Mouse (Mus musculus) kidney, embryonic 16.5 days (tissue): Measurements from ENCODE around the gene Ikzf1. TPM values are rescaled to one million over a fixed set of nuclear protein-coding genes. Genes with fewer than 3 reads are reported as not detected.

Experiments
- ATAC-seq: fragments of 200-750 bp; cut with Nextera tagmentation; 2 replicates; pipeline ENCODE4 v1.8.0; 2017; ENCODE audit warnings: moderate TSS enrichment; ENCODE audit not compliant: low FRiP score, low TSS enrichment
- H3K27ac ChIP-seq: fragments of 300-500 bp; sonication (generic); 2 replicates; pipeline ENCODE4 v1.5.1; 2014; ENCODE audit warnings: low read length
- H3K27me3 ChIP-seq: fragments of 300-500 bp; sonication (generic); 2 replicates; pipeline ENCODE4 v1.6.1; 2014; ENCODE audit warnings: low read length, control low read depth, mixed read lengths; ENCODE audit not compliant: insufficient read depth
- H3K36me3 ChIP-seq: fragments of 300-500 bp; sonication (generic); 2 replicates; pipeline ENCODE4 v1.6.1; 2014; ENCODE audit warnings: low read length, control low read depth, mixed read lengths; ENCODE audit not compliant: insufficient read depth
- H3K4me1 ChIP-seq: fragments of 300-500 bp; sonication (generic); 2 replicates; pipeline ENCODE4 v1.6.1; 2014; ENCODE audit warnings: low read length, control low read depth, mixed read lengths; ENCODE audit not compliant: insufficient read depth
- H3K4me2 ChIP-seq: fragments of 300-500 bp; sonication (generic); replicated peaks from 2 replicates; pipeline ENCODE4 v1.6.1; 2014; ENCODE audit warnings: low read depth, low read length
- H3K4me3 ChIP-seq: fragments of 300-500 bp; sonication (generic); 2 replicates; pipeline ENCODE4 v1.5.1; 2014; ENCODE audit warnings: mild to moderate bottlenecking, low read length
- H3K9ac ChIP-seq: fragments of 300-500 bp; sonication (generic); replicated peaks from 2 replicates; pipeline ENCODE4 v1.6.1; 2014; ENCODE audit warnings: low read length
- H3K9me3 ChIP-seq: fragments of 300-500 bp; sonication (generic); 2 replicates; pipeline ENCODE4 v1.6.1; 2016; ENCODE audit warnings: low read length, control low read depth
- WGBS: fragments of 180-500 bp; shearing (Covaris S2); extraction: QIAGEN DNeasy Blood & Tissue Kit; methylation state at CpG from one replicate; pipeline ENCODE4 v1.1.7; 2014; 5-methylcytosine and 5-hydroxymethylcytosine counted together
- polyA plus RNA-seq: library from polyadenylated mRNA; unstranded; fragments of >200 nt; fragmentation: Nextera tagmentation; extraction: Ambion mirVana; gene quantifications from 2 replicates; pipeline ENCODE4 v1.2.1, GENCODE M21; 2015

The Ikzf1 gene
- polyA plus RNA-seq, 1 experiment from 2014 or later: 0.44 TPM

DNA sequence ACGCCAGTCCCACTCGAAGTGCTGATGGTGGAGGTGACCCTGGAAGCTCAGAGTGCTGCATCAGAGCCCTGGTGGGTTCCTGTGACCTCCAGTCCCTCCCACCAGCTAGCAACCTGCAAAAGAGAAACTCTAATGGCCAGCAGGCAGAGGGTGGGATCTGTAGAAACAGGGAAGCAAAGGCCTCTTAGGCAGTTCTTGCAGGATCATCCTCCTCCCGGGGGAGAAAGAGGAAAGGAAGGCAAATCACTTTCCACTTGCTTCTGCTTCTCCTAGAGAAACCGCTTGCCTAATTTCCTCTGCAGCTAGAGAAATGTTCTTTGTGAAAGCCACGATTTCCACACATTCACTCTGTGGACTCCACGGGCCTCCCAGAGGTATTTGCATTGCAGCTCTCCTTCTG is 100.7 kb downstream of the Ikzf1 start:
- no peak for ATAC-seq
- Histone ChIP-seq H3K4me2 (no peak overlapping the region), H3K27me3 (no peaks in the 10 kb centered on the region), H3K4me1 (no peaks in the 10 kb centered on the region), H3K9me3 (no peaks in the 10 kb centered on the region), H3K27ac (no peak overlapping the region), H3K4me3 (no peak overlapping the region), H3K36me3 (no peaks in the 10 kb centered on the region), H3K9ac (no peak overlapping the region)
- WGBS: 59% methylated on average over 6 of the region's 6 CpGs

DNA sequence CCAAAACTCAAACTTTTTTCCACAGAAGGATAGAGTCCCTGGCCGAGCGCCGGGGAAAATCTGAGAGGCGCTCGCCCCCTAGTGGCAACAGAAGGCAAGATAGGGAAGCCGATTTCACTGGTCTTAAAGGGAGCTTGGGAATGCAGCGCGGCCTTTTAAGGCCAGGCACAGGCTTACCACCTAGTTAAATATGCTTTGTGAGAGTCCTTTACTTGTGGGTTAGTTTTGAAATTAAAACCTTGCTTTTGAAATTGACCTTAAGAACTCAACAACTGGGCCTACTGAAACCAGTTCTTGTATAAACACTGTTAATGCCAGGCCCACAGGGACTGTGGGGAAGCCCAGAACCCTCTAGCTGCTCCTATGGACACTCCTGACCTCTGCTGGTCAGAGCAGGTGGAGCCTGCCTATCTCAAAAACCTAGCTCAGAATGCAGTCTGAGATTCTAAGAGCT is 103.7 kb downstream of the Ikzf1 start:
- Histone ChIP-seq H3K36me3 (no peaks in the 10 kb centered on the region), H3K4me1 (no peaks in the 10 kb centered on the region), H3K9me3 (no peaks in the 10 kb centered on the region), H3K27me3 (no peaks in the 10 kb centered on the region), H3K9ac (peak overlapping the region; percentile 53; the same call in 1 of the 2 replicates), H3K27ac (no peak overlapping the region), H3K4me3 (peak overlapping the region; percentile 32), H3K4me2 (peak overlapping the region; percentile 51)
- peak; percentile 97 for ATAC-seq
- WGBS: under 1% methylated on average over 8 of the region's 8 CpGs

DNA sequence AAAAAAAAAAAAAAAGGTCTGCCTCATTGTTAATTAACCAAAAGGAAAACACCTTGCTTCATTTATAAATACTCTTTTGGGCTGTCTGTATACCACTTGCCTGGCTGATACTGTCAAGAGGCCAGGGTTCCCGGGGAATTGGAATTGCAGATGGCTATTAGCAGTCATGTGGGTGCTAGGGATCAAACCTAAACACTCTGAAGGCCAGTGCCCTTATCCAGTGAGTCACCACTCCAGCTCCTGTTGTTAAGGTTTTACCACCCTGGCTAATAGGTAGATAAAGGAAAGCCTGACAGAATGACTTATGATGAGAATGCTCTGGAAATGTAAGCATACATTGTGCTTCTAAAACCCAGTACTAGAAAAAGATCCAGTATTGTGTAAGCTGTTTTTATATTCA is 109.8 kb downstream of the Ikzf1 start:
- H3K27me3 ChIP-seq: no peaks in the 10 kb centered on the region
- H3K9ac ChIP-seq: no peak overlapping the region
- 68% methylated on average over 1 of the region's 1 CpGs for WGBS
- no peaks in the 10 kb centered on the region for H3K4me1 ChIP-seq
- H3K9me3 ChIP-seq: no peaks in the 10 kb centered on the region
- H3K4me2 ChIP-seq: no peak overlapping the region
- no peak for ATAC-seq
- peaks cover 20% of the 10 kb centered on the region for H3K36me3 ChIP-seq
- H3K27ac ChIP-seq: no peak overlapping the region
- H3K4me3 ChIP-seq: no peak overlapping the region

DNA sequence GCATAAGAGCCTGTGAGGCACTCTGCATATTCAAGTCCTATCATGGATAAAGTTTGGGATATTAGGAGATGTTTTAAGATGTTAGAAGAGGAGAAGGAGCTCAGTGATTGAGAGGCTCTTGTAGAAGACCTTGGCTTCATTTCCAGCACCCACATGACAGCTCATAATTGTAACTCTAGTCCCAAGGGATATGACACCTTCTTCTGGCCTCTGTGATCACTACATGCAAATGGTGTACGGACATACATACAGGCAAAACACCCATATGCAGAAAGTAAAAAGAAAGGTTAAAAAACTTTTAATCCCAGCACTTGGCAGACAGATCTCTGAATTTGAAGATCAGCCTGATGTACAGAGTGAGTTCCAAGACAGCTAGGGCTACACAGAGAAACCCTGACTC is 113.9 kb downstream of the Ikzf1 start:
- no peak for ATAC-seq
- Histone ChIP-seq H3K36me3 (peaks cover 46% of the 10 kb centered on the region), H3K4me2 (no peak overlapping the region), H3K27ac (no peak overlapping the region), H3K9me3 (no peaks in the 10 kb centered on the region), H3K9ac (no peak overlapping the region), H3K4me1 (no peaks in the 10 kb centered on the region), H3K4me3 (no peak overlapping the region), H3K27me3 (no peaks in the 10 kb centered on the region)
- 96% methylated on average over 1 of the region's 1 CpGs for WGBS

GRCm38 (mm10) chr11:11800304-11800703 is 115.5 kb downstream of the Ikzf1 start:
- Histone ChIP-seq H3K27me3 (no peaks in the 10 kb centered on the region), H3K4me1 (no peaks in the 10 kb centered on the region), H3K4me3 (no peak overlapping the region), H3K36me3 (peaks cover 50% of the 10 kb centered on the region), H3K9me3 (no peaks in the 10 kb centered on the region), H3K4me2 (no peak overlapping the region), H3K9ac (no peak overlapping the region), H3K27ac (no peak overlapping the region)
- WGBS: 92% methylated on average over 3 of the region's 3 CpGs
- no peak for ATAC-seq

GRCm38 (mm10) chr11:11801067-11801466 is 116.3 kb downstream of the Ikzf1 start:
- peaks cover 50% of the 10 kb centered on the region for H3K36me3 ChIP-seq
- ATAC-seq: no peak
- 92% methylated on average over 9 of the region's 9 CpGs for WGBS
- H3K27ac ChIP-seq: no peak overlapping the region
- H3K9ac ChIP-seq: no peak overlapping the region
- H3K27me3 ChIP-seq: no peaks in the 10 kb centered on the region
- no peaks in the 10 kb centered on the region for H3K4me1 ChIP-seq
- no peak overlapping the region for H3K4me2 ChIP-seq
- H3K4me3 ChIP-seq: no peak overlapping the region
- no peaks in the 10 kb centered on the region for H3K9me3 ChIP-seq

DNA sequence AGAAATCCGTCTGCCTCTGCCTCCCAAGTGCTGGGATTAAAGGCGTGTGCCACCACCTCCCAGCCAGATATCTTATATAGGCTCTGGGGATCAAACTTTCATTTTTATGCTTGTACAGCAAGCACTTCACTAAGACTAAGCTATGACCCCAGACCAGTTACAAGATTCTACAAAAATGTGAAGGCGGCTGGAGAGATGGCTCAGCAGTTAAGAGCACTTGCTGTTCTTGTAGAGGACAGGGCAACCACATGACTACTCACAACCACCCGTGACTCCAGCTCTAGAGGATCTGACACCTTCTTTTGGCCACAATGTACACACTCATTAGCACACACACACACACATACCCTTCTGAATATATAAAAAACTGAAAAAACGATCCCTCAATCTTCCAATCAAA is 119.6 kb downstream of the Ikzf1 start:
- Histone ChIP-seq H3K4me2 (no peak overlapping the region), H3K27me3 (no peaks in the 10 kb centered on the region), H3K36me3 (peaks cover 31% of the 10 kb centered on the region), H3K27ac (no peak overlapping the region), H3K9me3 (no peaks in the 10 kb centered on the region), H3K4me3 (no peak overlapping the region), H3K9ac (no peak overlapping the region), H3K4me1 (peaks cover 6% of the 10 kb centered on the region; the same call in 1 of the 2 replicates)
- no peak for ATAC-seq
- WGBS: 88% methylated on average over 5 of the region's 5 CpGs

DNA sequence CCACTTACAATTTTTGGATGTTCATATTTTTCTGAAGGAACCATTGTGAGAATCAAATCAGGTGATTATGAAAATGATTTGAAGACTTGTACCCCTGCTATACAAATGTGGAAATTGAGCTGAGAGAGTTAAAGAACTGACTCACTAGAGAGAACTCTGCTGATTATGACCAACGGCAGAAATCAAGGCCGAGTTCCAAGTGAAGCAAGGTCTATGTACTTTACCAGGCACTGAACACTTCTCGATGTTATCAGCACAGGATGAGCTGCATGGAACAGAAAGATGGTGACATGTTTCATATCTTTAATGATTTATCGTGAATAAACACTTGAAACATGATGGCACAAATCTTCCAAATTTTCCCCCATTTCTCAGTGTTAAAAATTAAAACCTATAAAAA is 121.1 kb downstream of the Ikzf1 start:
- H3K4me2 ChIP-seq: no peak overlapping the region
- H3K27me3 ChIP-seq: no peaks in the 10 kb centered on the region
- no peak overlapping the region for H3K9ac ChIP-seq
- H3K4me3 ChIP-seq: no peak overlapping the region
- H3K4me1 ChIP-seq: peaks cover 16% of the 10 kb centered on the region
- H3K36me3 ChIP-seq: peaks cover 29% of the 10 kb centered on the region
- no peak overlapping the region for H3K27ac ChIP-seq
- ATAC-seq: no peak
- WGBS: 92% methylated on average over 4 of the region's 4 CpGs
- H3K9me3 ChIP-seq: no peaks in the 10 kb centered on the region

GRCm38 (mm10) chr11:11808035-11808819 is 123.4 kb downstream of the Ikzf1 start:
- peak overlapping the region; percentile 76 for H3K9ac ChIP-seq
- no peaks in the 10 kb centered on the region for H3K27me3 ChIP-seq
- ATAC-seq: peak; percentile 89
- 11% methylated on average over 25 of the region's 25 CpGs for WGBS
- H3K9me3 ChIP-seq: no peaks in the 10 kb centered on the region
- peaks cover 16% of the 10 kb centered on the region for H3K4me1 ChIP-seq
- H3K4me2 ChIP-seq: peak overlapping the region; percentile 58
- H3K36me3 ChIP-seq: peaks cover 8% of the 10 kb centered on the region
- H3K4me3 ChIP-seq: peak overlapping the region; percentile 64
- H3K27ac ChIP-seq: peak overlapping the region; percentile 99

DNA sequence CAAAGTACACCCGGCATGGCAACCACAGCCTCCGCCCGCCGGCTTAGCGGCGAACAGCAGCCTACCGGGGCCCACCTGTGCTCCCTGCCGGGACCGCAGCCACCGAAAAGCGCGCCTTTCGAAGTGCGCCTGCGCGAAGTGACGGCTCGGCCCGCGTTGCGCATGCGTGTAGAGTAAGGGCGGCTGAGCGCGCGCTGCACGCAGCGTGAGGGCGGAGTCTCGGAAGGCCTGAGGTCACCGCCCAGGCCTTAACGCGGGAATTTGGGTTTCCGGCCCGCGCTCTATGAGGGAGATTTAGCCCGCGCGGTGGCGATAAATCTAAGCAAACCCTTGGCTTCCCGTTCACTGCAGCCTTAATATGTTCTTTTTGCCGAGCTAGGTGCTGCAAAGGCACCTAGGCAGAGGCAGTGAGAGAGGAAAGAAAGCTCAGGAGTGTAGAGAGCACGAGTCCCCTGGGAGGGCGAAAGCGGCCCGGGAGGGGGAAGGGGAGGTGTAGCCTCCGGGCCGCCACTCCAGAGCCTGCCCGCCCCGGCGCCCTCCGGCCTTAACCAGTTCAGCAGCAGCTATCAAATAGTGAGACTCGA is 124.1 kb downstream of the Ikzf1 start, which contains the start of gene Fignl1:
Fignl1 (minus strand) TSS at position 143 of the 584 bp plus-strand sequence.
- Histone ChIP-seq H3K9me3 (no peaks in the 10 kb centered on the region), H3K27me3 (no peaks in the 10 kb centered on the region), H3K27ac (peak within 1 kb of the TSS; percentile 99), H3K36me3 (peaks cover 5% of the 10 kb centered on the region; the same call in 1 of the 2 replicates), H3K4me1 (peaks cover 16% of the 10 kb centered on the region), H3K4me2 (peak within 1 kb of the TSS; percentile 58), H3K4me3 (peak within 1 kb of the TSS; percentile 64), H3K9ac (peak within 1 kb of the TSS; percentile 80)
- 0% methylated on average over 53 of the region's 53 CpGs for WGBS
- ATAC-seq: peak; percentile 96
